Mouse (Mus musculus): ENCODE results near the gene Hnrnpr. TPM values are rescaled to one million over a fixed set of nuclear protein-coding genes. Genes with fewer than 3 reads are reported as not detected.
A peak's percentile ranks its signal among the peaks of the same experiment; 100 is the strongest.

Hnrnpr gene
- polyA plus RNA-seq, 1 experiment from 2014 or later = 157 TPM

- ATAC-seq (ENCODE audit: insufficient number of reproducible peaks, insufficient read depth, low FRiP score, low read depth) = no peak
- H3K4me2 ChIP-seq (replicated peaks; ENCODE audit: low read depth, low read length) = peak overlapping the region; percentile 77
- 8% methylated on average over 4 of the region's 4 CpGs for WGBS
- H3K4me1 ChIP-seq (ENCODE audit: control insufficient read depth, insufficient read depth, low read length) = peaks cover 26% of the 10 kb centered on the region
- no peak overlapping the region for H3K27ac ChIP-seq (ENCODE audit: low read length)
- no peaks in the 10 kb centered on the region for H3K9me3 ChIP-seq (ENCODE audit: control insufficient read depth, low read depth, low read length)
- peak overlapping the region; percentile 98 for H3K4me3 ChIP-seq (ENCODE audit: low read depth, low read length)
- peaks cover 11% of the 10 kb centered on the region for H3K36me3 ChIP-seq (ENCODE audit: control insufficient read depth, insufficient read depth, low read length)
- H3K9ac ChIP-seq (replicated peaks; ENCODE audit: low read depth, low read length) = peak overlapping the region; percentile 15; the same call in 1 of the 2 replicates
- H3K27me3 ChIP-seq (ENCODE audit: control insufficient read depth, insufficient read depth, low read length) = no peaks in the 10 kb centered on the region
These were observed 1.9 kb downstream of the Hnrnpr start for GRCm38 (mm10) chr4:136312616-136313015.

- 95% methylated on average over 4 of the region's 4 CpGs for WGBS
- no peaks in the 10 kb centered on the region for H3K9me3 ChIP-seq (ENCODE audit: control insufficient read depth, low read depth, low read length)
- peaks cover 22% of the 10 kb centered on the region for H3K4me1 ChIP-seq (ENCODE audit: control insufficient read depth, insufficient read depth, low read length)
- ATAC-seq (ENCODE audit: insufficient number of reproducible peaks, insufficient read depth, low FRiP score, low read depth) = no peak
- no peak overlapping the region for H3K4me2 ChIP-seq (replicated peaks; ENCODE audit: low read depth, low read length)
- no peak overlapping the region for H3K9ac ChIP-seq (replicated peaks; ENCODE audit: low read depth, low read length)
- peaks cover 58% of the 10 kb centered on the region for H3K36me3 ChIP-seq (ENCODE audit: control insufficient read depth, insufficient read depth, low read length)
- H3K27me3 ChIP-seq (ENCODE audit: control insufficient read depth, insufficient read depth, low read length) = no peaks in the 10 kb centered on the region
- H3K4me3 ChIP-seq (ENCODE audit: low read depth, low read length) = no peak overlapping the region
- H3K27ac ChIP-seq (ENCODE audit: low read length) = no peak overlapping the region
These were observed 6.9 kb downstream of the Hnrnpr start for GRCm38 (mm10) chr4:136317667-136318066.

GRCm38 (mm10) chr4:136320016-136320415, 9.3 kb downstream of the Hnrnpr start:
- Histone ChIP-seq H3K9ac (replicated peaks; ENCODE audit: low read depth, low read length) (no peak overlapping the region), H3K9me3 (ENCODE audit: control insufficient read depth, low read depth, low read length) (no peaks in the 10 kb centered on the region), H3K4me2 (replicated peaks; ENCODE audit: low read depth, low read length) (no peak overlapping the region), H3K36me3 (ENCODE audit: control insufficient read depth, insufficient read depth, low read length) (peaks cover 73% of the 10 kb centered on the region), H3K27me3 (ENCODE audit: control insufficient read depth, insufficient read depth, low read length) (no peaks in the 10 kb centered on the region), H3K27ac (ENCODE audit: low read length) (no peak overlapping the region), H3K4me3 (ENCODE audit: low read depth, low read length) (no peak overlapping the region), H3K4me1 (ENCODE audit: control insufficient read depth, insufficient read depth, low read length) (peaks cover 2% of the 10 kb centered on the region; the same call in 1 of the 2 replicates)
- 77% methylated on average over 4 of the region's 4 CpGs for WGBS
- ATAC-seq (ENCODE audit: insufficient number of reproducible peaks, insufficient read depth, low FRiP score, low read depth) = no peak

- Histone ChIP-seq H3K4me1 (ENCODE audit: control insufficient read depth, insufficient read depth, low read length) (no peaks in the 10 kb centered on the region), H3K4me2 (replicated peaks; ENCODE audit: low read depth, low read length) (no peak overlapping the region), H3K9ac (replicated peaks; ENCODE audit: low read depth, low read length) (no peak overlapping the region), H3K4me3 (ENCODE audit: low read depth, low read length) (no peak overlapping the region), H3K36me3 (ENCODE audit: control insufficient read depth, insufficient read depth, low read length) (peaks cover 67% of the 10 kb centered on the region), H3K27ac (ENCODE audit: low read length) (no peak overlapping the region), H3K9me3 (ENCODE audit: control insufficient read depth, low read depth, low read length) (no peaks in the 10 kb centered on the region), H3K27me3 (ENCODE audit: control insufficient read depth, insufficient read depth, low read length) (no peaks in the 10 kb centered on the region)
- no peak for ATAC-seq (ENCODE audit: insufficient number of reproducible peaks, insufficient read depth, low FRiP score, low read depth)
- WGBS = 56% methylated on average over 2 of the region's 2 CpGs
These were observed 13.5 kb downstream of the Hnrnpr start for GRCm38 (mm10) chr4:136324226-136324625.

- Histone ChIP-seq H3K27ac (ENCODE audit: low read length) (no peak overlapping the region), H3K4me1 (ENCODE audit: control insufficient read depth, insufficient read depth, low read length) (no peaks in the 10 kb centered on the region), H3K9ac (replicated peaks; ENCODE audit: low read depth, low read length) (no peak overlapping the region), H3K4me3 (ENCODE audit: low read depth, low read length) (no peak overlapping the region), H3K36me3 (ENCODE audit: control insufficient read depth, insufficient read depth, low read length) (peaks cover 53% of the 10 kb centered on the region), H3K4me2 (replicated peaks; ENCODE audit: low read depth, low read length) (no peak overlapping the region), H3K9me3 (ENCODE audit: control insufficient read depth, low read depth, low read length) (no peaks in the 10 kb centered on the region), H3K27me3 (ENCODE audit: control insufficient read depth, insufficient read depth, low read length) (no peaks in the 10 kb centered on the region)
- WGBS = 87% methylated on average over 5 of the region's 5 CpGs
- no peak for ATAC-seq (ENCODE audit: insufficient number of reproducible peaks, insufficient read depth, low FRiP score, low read depth)
These were observed 16.5 kb downstream of the Hnrnpr start for GRCm38 (mm10) chr4:136327238-136327637.

GRCm38 (mm10) chr4:136328115-136328514, 17.4 kb downstream of the Hnrnpr start:
- no peaks in the 10 kb centered on the region for H3K9me3 ChIP-seq (ENCODE audit: control insufficient read depth, low read depth, low read length)
- H3K4me3 ChIP-seq (ENCODE audit: low read depth, low read length) = no peak overlapping the region
- H3K4me1 ChIP-seq (ENCODE audit: control insufficient read depth, insufficient read depth, low read length) = no peaks in the 10 kb centered on the region
- ATAC-seq (ENCODE audit: insufficient number of reproducible peaks, insufficient read depth, low FRiP score, low read depth) = no peak
- peaks cover 55% of the 10 kb centered on the region for H3K36me3 ChIP-seq (ENCODE audit: control insufficient read depth, insufficient read depth, low read length)
- no peaks in the 10 kb centered on the region for H3K27me3 ChIP-seq (ENCODE audit: control insufficient read depth, insufficient read depth, low read length)
- H3K4me2 ChIP-seq (replicated peaks; ENCODE audit: low read depth, low read length) = no peak overlapping the region
- H3K27ac ChIP-seq (ENCODE audit: low read length) = no peak overlapping the region
- H3K9ac ChIP-seq (replicated peaks; ENCODE audit: low read depth, low read length) = no peak overlapping the region

GRCm38 (mm10) chr4:136331709-136332108, 21.0 kb downstream of the Hnrnpr start:
- Histone ChIP-seq H3K9ac (replicated peaks; ENCODE audit: low read depth, low read length) (no peak overlapping the region), H3K4me1 (ENCODE audit: control insufficient read depth, insufficient read depth, low read length) (no peaks in the 10 kb centered on the region), H3K4me3 (ENCODE audit: low read depth, low read length) (no peak overlapping the region), H3K9me3 (ENCODE audit: control insufficient read depth, low read depth, low read length) (no peaks in the 10 kb centered on the region), H3K36me3 (ENCODE audit: control insufficient read depth, insufficient read depth, low read length) (peaks cover 60% of the 10 kb centered on the region), H3K27me3 (ENCODE audit: control insufficient read depth, insufficient read depth, low read length) (no peaks in the 10 kb centered on the region), H3K4me2 (replicated peaks; ENCODE audit: low read depth, low read length) (no peak overlapping the region), H3K27ac (ENCODE audit: low read length) (no peak overlapping the region)
- ATAC-seq (ENCODE audit: insufficient number of reproducible peaks, insufficient read depth, low FRiP score, low read depth) = no peak
- WGBS = 93% methylated on average over 3 of the region's 3 CpGs

- ATAC-seq (ENCODE audit: insufficient number of reproducible peaks, insufficient read depth, low FRiP score, low read depth) = no peak
- no peak overlapping the region for H3K27ac ChIP-seq (ENCODE audit: low read length)
- H3K4me3 ChIP-seq (ENCODE audit: low read depth, low read length) = no peak overlapping the region
- no peaks in the 10 kb centered on the region for H3K27me3 ChIP-seq (ENCODE audit: control insufficient read depth, insufficient read depth, low read length)
- 78% methylated on average over 3 of the region's 3 CpGs for WGBS
- no peaks in the 10 kb centered on the region for H3K9me3 ChIP-seq (ENCODE audit: control insufficient read depth, low read depth, low read length)
- no peak overlapping the region for H3K4me2 ChIP-seq (replicated peaks; ENCODE audit: low read depth, low read length)
- H3K36me3 ChIP-seq (ENCODE audit: control insufficient read depth, insufficient read depth, low read length) = peaks cover 60% of the 10 kb centered on the region
- no peak overlapping the region for H3K9ac ChIP-seq (replicated peaks; ENCODE audit: low read depth, low read length)
- H3K4me1 ChIP-seq (ENCODE audit: control insufficient read depth, insufficient read depth, low read length) = no peaks in the 10 kb centered on the region
These were observed 22.4 kb downstream of the Hnrnpr start for GRCm38 (mm10) chr4:136333191-136333590.

- Histone ChIP-seq H3K4me3 (ENCODE audit: low read depth, low read length) (no peak overlapping the region), H3K27ac (ENCODE audit: low read length) (no peak overlapping the region), H3K27me3 (ENCODE audit: control insufficient read depth, insufficient read depth, low read length) (no peaks in the 10 kb centered on the region), H3K9ac (replicated peaks; ENCODE audit: low read depth, low read length) (no peak overlapping the region), H3K4me1 (ENCODE audit: control insufficient read depth, insufficient read depth, low read length) (no peaks in the 10 kb centered on the region), H3K36me3 (ENCODE audit: control insufficient read depth, insufficient read depth, low read length) (peaks cover 63% of the 10 kb centered on the region), H3K9me3 (ENCODE audit: control insufficient read depth, low read depth, low read length) (no peaks in the 10 kb centered on the region), H3K4me2 (replicated peaks; ENCODE audit: low read depth, low read length) (no peak overlapping the region)
- 68% methylated on average over 2 of the region's 2 CpGs for WGBS
- no peak for ATAC-seq (ENCODE audit: insufficient number of reproducible peaks, insufficient read depth, low FRiP score, low read depth)
These were observed 24.3 kb downstream of the Hnrnpr start for GRCm38 (mm10) chr4:136335065-136335464.

All from stomach, embryonic 14.5 days (tissue).